Mouse (Mus musculus) heart, postnatal 0 days (tissue): ENCODE results near the gene Atp7a. TPM values are rescaled to one million over a fixed set of nuclear protein-coding genes. Genes with fewer than 3 reads are reported as not detected.

Source experiments
- ATAC-seq: fragments of 200-750 bp; cut with Nextera tagmentation; 2 replicates; pipeline ENCODE4 v1.8.0; 2017; ENCODE audit warnings: low read depth, moderate number of reproducible peaks, moderate library complexity; ENCODE audit not compliant: insufficient read depth
- DNase-seq: peaks from one replicate; pipeline ENCODE4 v3.0.0-alpha.2; 2016; ENCODE audit warnings: low spot score
- H3K27ac ChIP-seq: fragments of 300-500 bp; sonication (generic); 2 replicates; pipeline ENCODE4 v1.5.1; 2014; ENCODE audit warnings: low read depth, mild to moderate bottlenecking
- H3K27me3 ChIP-seq: fragments of 300-500 bp; sonication (generic); 2 replicates; pipeline ENCODE4 v1.6.1; 2014; ENCODE audit warnings: low read length, mixed read lengths; ENCODE audit not compliant: control insufficient read depth, insufficient read depth
- H3K36me3 ChIP-seq: fragments of 300-500 bp; sonication (generic); replicated peaks from 2 replicates; pipeline ENCODE4 v1.6.1; 2014; ENCODE audit warnings: low read length, mixed read lengths; ENCODE audit not compliant: control insufficient read depth, insufficient read depth
- H3K4me1 ChIP-seq: fragments of 300-500 bp; sonication (generic); 2 replicates; pipeline ENCODE4 v1.6.1; 2014; ENCODE audit warnings: antibody characterized with exemption; ENCODE audit not compliant: control insufficient read depth, insufficient read depth
- H3K4me2 ChIP-seq: fragments of 300-500 bp; sonication (generic); 2 replicates; pipeline ENCODE4 v1.6.1; 2014; ENCODE audit warnings: low read depth, mild to moderate bottlenecking, low read length, moderate library complexity
- H3K4me3 ChIP-seq: fragments of 300-500 bp; sonication (generic); 2 replicates; pipeline ENCODE4 v1.5.1; 2014; ENCODE audit warnings: low read depth, low read length
- H3K9ac ChIP-seq: fragments of 300-500 bp; sonication (generic); replicated peaks from 2 replicates; pipeline ENCODE4 v1.6.1; 2014; ENCODE audit warnings: low read depth, low read length, mixed read lengths
- H3K9me3 ChIP-seq: fragments of 300-500 bp; sonication (generic); replicated peaks from 2 replicates; pipeline ENCODE4 v1.6.1; 2016; ENCODE audit warnings: low read length; ENCODE audit not compliant: control insufficient read depth
- CTCF ChIP-seq: IDR thresholded peaks from 2 replicates; pipeline ENCODE4 v1.5.1; 2016; ENCODE audit warnings: antibody characterized with exemption, control low read depth, low read depth
- EP300 ChIP-seq: IDR thresholded peaks from 2 replicates; pipeline ENCODE4 v1.6.1; 2016; ENCODE audit warnings: antibody characterized with exemption, low read depth
- WGBS: fragments of 180-500 bp; shearing (Covaris S2); extraction: QIAGEN DNeasy Blood & Tissue Kit; methylation state at CpG from one replicate; pipeline ENCODE4 v1.1.7; 2014; 5-methylcytosine and 5-hydroxymethylcytosine counted together
- polyA plus RNA-seq: library from polyadenylated mRNA; unstranded; fragments of >200 nt; fragmentation: Nextera tagmentation; extraction: Ambion mirVana; gene quantifications from 2 replicates; pipeline ENCODE4 v1.2.1, GENCODE M21; 2015
- total RNA-seq: library from RNA; depleted of rRNA; stranded (reverse); fragments of >200 nt; gene quantifications from 2 replicates; pipeline ENCODE4 v1.2.3, GENCODE M21; 2014; ENCODE audit warnings: low replicate concordance; rRNA removed

Atp7a gene
- total and polyA plus RNA-seq, 2 experiments from 2014 or later: 5.4 to 16.9 TPM

DNA sequence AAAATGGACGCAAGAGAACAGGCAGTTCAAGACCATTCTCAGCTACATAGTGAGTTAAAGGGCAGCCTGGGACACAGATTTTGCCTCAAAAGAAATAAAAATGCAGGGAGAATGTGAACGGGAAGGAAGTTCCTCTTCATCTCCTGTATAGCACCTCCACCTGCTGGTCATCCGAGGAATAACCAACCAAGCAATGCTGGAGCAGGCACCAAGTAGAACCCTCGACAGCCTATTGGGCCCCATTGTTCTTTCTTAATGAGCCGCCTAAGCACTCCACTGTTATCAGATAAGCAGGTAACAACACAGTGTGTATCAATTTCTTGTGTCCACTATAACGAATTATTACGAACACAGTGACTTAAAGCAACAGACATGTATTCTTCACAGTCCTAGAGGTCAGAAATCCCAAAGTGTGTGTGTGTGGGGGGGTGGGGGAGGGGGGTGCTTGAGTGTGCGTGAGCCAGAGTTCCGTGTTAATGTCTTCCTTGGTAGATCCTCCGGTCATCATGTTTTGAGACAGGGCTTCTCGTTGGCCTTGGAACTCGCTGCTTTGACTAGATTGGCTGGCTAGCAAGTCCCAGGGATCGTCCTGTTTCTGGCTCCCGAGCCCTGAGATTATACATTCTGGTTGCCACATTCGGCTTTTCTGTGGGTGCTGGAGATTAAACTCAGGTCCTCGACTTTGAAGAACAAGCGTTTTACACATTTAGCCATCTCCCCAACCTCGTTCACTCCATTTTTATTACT, 144.2 kb downstream of the Atp7a start:
- Histone ChIP-seq H3K4me3 (peak overlapping the region; percentile 36), H3K27me3 (no peaks in the 10 kb centered on the region), H3K9me3 (no peaks in the 10 kb centered on the region), H3K4me2 (peak overlapping the region; percentile 56), H3K9ac (no peak overlapping the region), H3K27ac (no peak overlapping the region), H3K4me1 (no peaks in the 10 kb centered on the region), H3K36me3 (no peaks in the 10 kb centered on the region)
- TF ChIP-seq CTCF (peak; percentile 71), EP300 (no peak)
- peak; percentile 62 for ATAC-seq
- 26% methylated on average over 18 of the region's 18 CpGs for WGBS
- peak; percentile 34 for DNase-seq

DNA sequence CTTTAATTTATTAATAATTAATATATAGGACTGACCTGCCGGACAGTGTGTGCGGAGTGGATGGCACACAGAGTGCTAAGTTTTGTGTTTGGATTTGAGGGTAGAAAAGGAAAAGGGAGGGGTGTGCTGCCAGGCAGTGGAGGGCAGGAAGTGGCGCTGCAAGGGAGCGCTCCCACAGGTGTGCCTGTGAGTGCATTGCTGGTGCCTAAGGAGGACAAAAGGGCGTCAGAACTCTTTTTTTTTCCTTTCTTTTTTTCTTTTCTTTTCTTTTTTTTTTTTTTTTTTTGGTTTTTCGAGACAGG, 144.7 kb downstream of the Atp7a start:
- Histone ChIP-seq H3K4me2 (peak overlapping the region; percentile 56; the same call in 1 of the 2 replicates), H3K4me3 (peak overlapping the region; percentile 36), H3K27me3 (no peaks in the 10 kb centered on the region), H3K36me3 (no peaks in the 10 kb centered on the region), H3K9ac (no peak overlapping the region), H3K9me3 (no peaks in the 10 kb centered on the region), H3K27ac (no peak overlapping the region), H3K4me1 (no peaks in the 10 kb centered on the region)
- DNase-seq (no peak), ATAC-seq (no peak)
- TF ChIP-seq EP300 (no peak), CTCF (no peak)
- WGBS: 66% methylated on average over 5 of the region's 6 CpGs

Other genes with a start within 250 kb of the Atp7a start
- 88.7 and 106 TPM in 2 replicates for gene Atrx, start 97.9 kb upstream of the Atp7a start, total RNA-seq
- 78.9 and 85.7 TPM in 2 replicates for gene Atrx, start 97.9 kb upstream of the Atp7a start, polyA plus RNA-seq
- gene Magt1, start 15.4 kb upstream of the Atp7a start, total RNA-seq: 32.5 and 39.5 TPM in 2 replicates
- 24.2 and 28.0 TPM in 2 replicates for gene Magt1, start 15.4 kb upstream of the Atp7a start, polyA plus RNA-seq
- 1,061 and 1,234 TPM in 2 replicates for gene Cox7b, start 11.6 kb upstream of the Atp7a start, total RNA-seq
- 1,884 and 1,954 TPM in 2 replicates for gene Cox7b, start 11.6 kb upstream of the Atp7a start, polyA plus RNA-seq
- gene Tlr13, start 115.9 kb downstream of the Atp7a start, total RNA-seq: 1.0 and 1.1 TPM in 2 replicates
- gene Tlr13, start 115.9 kb downstream of the Atp7a start, polyA plus RNA-seq: 0.40 and 0.43 TPM in 2 replicates
- gene Pgk1, start 159.8 kb downstream of the Atp7a start, total RNA-seq: 801 and 911 TPM in 2 replicates
- 452 and 485 TPM in 2 replicates for gene Pgk1, start 159.8 kb downstream of the Atp7a start, polyA plus RNA-seq
- 18.6 and 21.3 TPM in 2 replicates for gene Taf9b, start 193.9 kb downstream of the Atp7a start, total RNA-seq
- gene Taf9b, start 193.9 kb downstream of the Atp7a start, polyA plus RNA-seq: 19.6 and 22.1 TPM in 2 replicates
- gene Fnd3c2, start 228.1 kb downstream of the Atp7a start, total RNA-seq: not detected in 2 replicates
- not detected in 2 replicates for gene Fnd3c2, start 228.1 kb downstream of the Atp7a start, polyA plus RNA-seq